Mouse (Mus musculus): Measurements from ENCODE around the gene Cep112. TPM values are rescaled to one million over a fixed set of nuclear protein-coding genes. Genes with fewer than 3 reads are reported as not detected.
A peak's percentile ranks its signal among the peaks of the same experiment; 100 is the strongest.

The Cep112 gene
- total RNA-seq, 1 experiment from 2014 or later: 2.3 TPM

- no peak for ATAC-seq (replicated peaks; ENCODE audit: low read depth, poor library complexity, severe bottlenecking)
Observed at GRCm38 (mm10) chr11:108586551-108587184, 161.7 kb downstream of the Cep112 start.

- no peak for ATAC-seq (replicated peaks; ENCODE audit: low read depth, poor library complexity, severe bottlenecking)
Observed at GRCm38 (mm10) chr11:108593207-108593958, 168.4 kb downstream of the Cep112 start.

- ATAC-seq (replicated peaks; ENCODE audit: low read depth, poor library complexity, severe bottlenecking): no peak
Observed at GRCm38 (mm10) chr11:108593959-108594579, 169.1 kb downstream of the Cep112 start.

- ATAC-seq (replicated peaks; ENCODE audit: low read depth, poor library complexity, severe bottlenecking): no peak
Observed at GRCm38 (mm10) chr11:108605301-108605700, 180.3 kb downstream of the Cep112 start.

- no peak for ATAC-seq (replicated peaks; ENCODE audit: low read depth, poor library complexity, severe bottlenecking)
Observed at GRCm38 (mm10) chr11:108606036-108606435, 181.0 kb downstream of the Cep112 start.

- no peak for ATAC-seq (replicated peaks; ENCODE audit: low read depth, poor library complexity, severe bottlenecking)
Observed at GRCm38 (mm10) chr11:108606836-108607235, 181.8 kb downstream of the Cep112 start.

- ATAC-seq (replicated peaks; ENCODE audit: low read depth, poor library complexity, severe bottlenecking): no peak
Observed at GRCm38 (mm10) chr11:108620628-108621433, 195.8 kb downstream of the Cep112 start.

- ATAC-seq (replicated peaks; ENCODE audit: low read depth, poor library complexity, severe bottlenecking): no peak
Observed at GRCm38 (mm10) chr11:108621434-108621901, 196.5 kb downstream of the Cep112 start.

- ATAC-seq (replicated peaks; ENCODE audit: low read depth, poor library complexity, severe bottlenecking): no peak
Observed at GRCm38 (mm10) chr11:108625546-108626232, 200.7 kb downstream of the Cep112 start.

GRCm38 (mm10) chr11:108637780-108638179 is 212.8 kb downstream of the Cep112 start:
- no peak for ATAC-seq (replicated peaks; ENCODE audit: low read depth, poor library complexity, severe bottlenecking)

GRCm38 (mm10) chr11:108655574-108655973 is 230.6 kb downstream of the Cep112 start:
- ATAC-seq (replicated peaks; ENCODE audit: low read depth, poor library complexity, severe bottlenecking): no peak

- ATAC-seq (replicated peaks; ENCODE audit: low read depth, poor library complexity, severe bottlenecking): no peak
Observed at GRCm38 (mm10) chr11:108682014-108682413, 257.0 kb downstream of the Cep112 start.

GRCm38 (mm10) chr11:108696563-108696962 is 271.6 kb downstream of the Cep112 start:
- ATAC-seq (replicated peaks; ENCODE audit: low read depth, poor library complexity, severe bottlenecking): peak; percentile 86

GRCm38 (mm10) chr11:108752301-108752700 is 327.3 kb downstream of the Cep112 start:
- ATAC-seq (replicated peaks; ENCODE audit: low read depth, poor library complexity, severe bottlenecking): peak; percentile 89

GRCm38 (mm10) chr11:108752765-108753164 is 327.8 kb downstream of the Cep112 start:
- ATAC-seq (replicated peaks; ENCODE audit: low read depth, poor library complexity, severe bottlenecking): no peak

GRCm38 (mm10) chr11:108753361-108754240 is 328.6 kb downstream of the Cep112 start:
- ATAC-seq (replicated peaks; ENCODE audit: low read depth, poor library complexity, severe bottlenecking): no peak

GRCm38 (mm10) chr11:108757211-108757610 is 332.2 kb downstream of the Cep112 start:
- ATAC-seq (replicated peaks; ENCODE audit: low read depth, poor library complexity, severe bottlenecking): no peak

- ATAC-seq (replicated peaks; ENCODE audit: low read depth, poor library complexity, severe bottlenecking): no peak
Observed at GRCm38 (mm10) chr11:108757626-108758430, 332.8 kb downstream of the Cep112 start.
